Mouse (Mus musculus) lung, postnatal 0 days (tissue): ENCODE results near the gene Lpp. TPM values are rescaled to one million over a fixed set of nuclear protein-coding genes. Genes with fewer than 3 reads are reported as not detected.

Experiments
- ATAC-seq: fragments of 200-750 bp; cut with Nextera tagmentation; 2 replicates; pipeline ENCODE4 v1.8.0; 2017; ENCODE audit warnings: moderate library complexity
- DNase-seq: peaks from one replicate; pipeline ENCODE4 v3.0.0-alpha.2; 2016; ENCODE audit warnings: low spot score
- H3K27ac ChIP-seq: fragments of 300-500 bp; sonication (generic); 2 replicates; pipeline ENCODE4 v1.5.1; 2014; ENCODE audit warnings: antibody characterized with exemption, mild to moderate bottlenecking, low read length, mixed read lengths
- H3K27me3 ChIP-seq: fragments of 300-500 bp; sonication (generic); replicated peaks from 2 replicates; pipeline ENCODE4 v1.6.1; 2014; ENCODE audit warnings: low read length, mixed read lengths; ENCODE audit not compliant: insufficient read depth
- H3K36me3 ChIP-seq: fragments of 300-500 bp; sonication (generic); 2 replicates; pipeline ENCODE4 v1.6.1; 2014; ENCODE audit warnings: low read length, mixed read lengths; ENCODE audit not compliant: insufficient read depth
- H3K4me1 ChIP-seq: fragments of 300-500 bp; sonication (generic); 2 replicates; pipeline ENCODE4 v1.6.1; 2014; ENCODE audit warnings: antibody characterized with exemption, low read depth, low read length, mixed read lengths; ENCODE audit not compliant: insufficient read depth
- H3K4me2 ChIP-seq: fragments of 300-500 bp; sonication (generic); replicated peaks from 2 replicates; pipeline ENCODE4 v1.6.1; 2014; ENCODE audit warnings: low read depth, mild to moderate bottlenecking, low read length, moderate library complexity, mixed read lengths
- H3K4me3 ChIP-seq: fragments of 300-500 bp; sonication (generic); 2 replicates; pipeline ENCODE4 v1.5.1; 2014; ENCODE audit warnings: low read depth, low read length
- H3K9ac ChIP-seq: fragments of 300-500 bp; sonication (generic); replicated peaks from 2 replicates; pipeline ENCODE4 v1.6.1; 2014; ENCODE audit warnings: low read depth, mild to moderate bottlenecking
- H3K9me3 ChIP-seq: fragments of 300-500 bp; sonication (generic); 2 replicates; pipeline ENCODE4 v1.6.1; 2016; ENCODE audit warnings: low read length, mixed read lengths
- CTCF ChIP-seq: IDR thresholded peaks from 2 replicates; pipeline ENCODE4 v1.5.1; 2016; ENCODE audit warnings: antibody characterized with exemption, mild to moderate bottlenecking
- EP300 ChIP-seq: IDR thresholded peaks from 2 replicates; pipeline ENCODE4 v1.6.1; 2016; ENCODE audit warnings: antibody characterized with exemption, mild to moderate bottlenecking, control low read depth
- WGBS: fragments of 180-500 bp; shearing (Covaris S2); extraction: QIAGEN DNeasy Blood & Tissue Kit; methylation state at CpG from one replicate; pipeline ENCODE4 v1.1.7; 2014; 5-methylcytosine and 5-hydroxymethylcytosine counted together
- polyA plus RNA-seq: library from polyadenylated mRNA; unstranded; fragments of >200 nt; fragmentation: Nextera tagmentation; extraction: Ambion mirVana; gene quantifications from 2 replicates; pipeline ENCODE4 v1.2.1, GENCODE M21; 2015

The Lpp gene
- polyA plus RNA-seq, 1 experiment from 2014 or later, result 36.8 TPM

DNA sequence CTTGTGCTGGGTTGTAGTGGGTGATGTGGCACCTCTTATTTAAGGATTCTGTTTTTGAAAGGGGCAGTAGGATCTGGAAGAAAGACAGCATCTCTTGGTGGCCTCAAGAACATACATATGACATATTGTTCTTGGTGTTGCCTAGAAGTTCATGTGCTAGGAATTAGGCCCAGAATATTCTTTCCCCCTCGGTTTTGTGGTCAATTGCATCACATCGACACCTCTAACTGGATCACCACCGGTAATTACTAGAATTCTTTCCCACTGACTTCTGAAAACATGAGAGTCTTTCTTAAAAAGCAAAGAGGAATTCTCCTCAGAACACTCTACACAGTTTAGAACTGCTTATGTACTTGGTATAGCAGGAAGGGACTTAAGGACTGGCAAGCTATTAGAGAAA, 34.3 kb downstream of the Lpp start:
- Histone ChIP-seq H3K4me3 (no peak overlapping the region), H3K4me1 (peaks cover 12% of the 10 kb centered on the region; the same call in 1 of the 2 replicates), H3K9me3 (no peaks in the 10 kb centered on the region), H3K27me3 (no peaks in the 10 kb centered on the region), H3K27ac (no peak overlapping the region), H3K9ac (no peak overlapping the region), H3K36me3 (no peaks in the 10 kb centered on the region), H3K4me2 (no peak overlapping the region)
- no peak for TF ChIP-seq CTCF
- no peak for TF ChIP-seq EP300
- 57% methylated on average over 3 of the region's 3 CpGs for WGBS
- ATAC-seq, result peak; percentile 7; the same call in 1 of the 2 replicates
- no peak for DNase-seq

DNA sequence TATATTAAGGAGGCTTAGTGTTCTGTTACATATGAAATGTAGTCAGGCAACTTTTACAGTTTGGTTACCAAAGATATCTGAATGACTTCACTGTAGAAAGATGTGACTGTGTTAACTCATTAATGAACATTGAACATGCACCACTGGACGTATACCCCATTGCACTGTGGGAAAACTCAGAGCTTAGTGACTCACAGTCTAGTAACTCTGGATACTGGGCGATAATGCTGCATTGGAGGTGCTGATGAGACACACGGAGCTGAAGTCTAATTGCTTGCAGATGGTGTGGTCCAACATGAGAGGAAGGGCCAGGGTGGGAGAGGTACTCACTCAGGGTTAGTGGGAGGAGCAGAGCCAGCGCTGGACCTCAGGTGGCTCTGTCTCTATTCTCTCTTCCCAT, 34.7 kb downstream of the Lpp start:
- peak; percentile 35 for DNase-seq
- peak; percentile 19; the same call in 1 of the 2 replicates for ATAC-seq
- WGBS, result 71% methylated on average over 4 of the region's 4 CpGs
- TF ChIP-seq EP300 (no peak), CTCF (no peak)
- no peak overlapping the region for H3K4me3 ChIP-seq
- H3K9ac ChIP-seq, result no peak overlapping the region
- H3K4me2 ChIP-seq, result no peak overlapping the region
- no peak overlapping the region for H3K27ac ChIP-seq
- no peaks in the 10 kb centered on the region for H3K36me3 ChIP-seq
- peaks cover 12% of the 10 kb centered on the region; the same call in 1 of the 2 replicates for H3K4me1 ChIP-seq
- H3K9me3 ChIP-seq, result no peaks in the 10 kb centered on the region
- H3K27me3 ChIP-seq, result no peaks in the 10 kb centered on the region

DNA sequence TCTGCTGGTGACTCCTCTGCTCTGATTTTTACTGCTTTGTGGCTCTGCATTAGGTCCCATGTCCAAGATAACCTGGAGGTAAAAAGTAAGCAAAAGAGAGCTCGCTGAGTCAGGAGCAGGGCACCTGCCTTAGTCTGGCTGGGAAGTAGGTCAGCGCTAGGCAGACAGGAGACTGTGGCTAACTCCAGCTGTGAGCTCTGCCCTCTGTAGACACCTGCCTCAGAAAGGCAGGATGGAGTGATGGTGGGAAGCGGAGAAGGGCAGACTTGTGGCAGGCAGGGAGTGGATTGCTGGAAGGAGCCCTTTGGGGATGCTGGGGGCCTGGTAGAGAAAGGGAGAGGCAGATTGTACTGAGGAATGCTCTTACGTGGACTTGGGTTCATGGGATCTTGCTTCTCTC, 35.4 kb downstream of the Lpp start:
- ATAC-seq, result no peak
- peaks cover 18% of the 10 kb centered on the region; the same call in 1 of the 2 replicates for H3K4me1 ChIP-seq

DNA sequence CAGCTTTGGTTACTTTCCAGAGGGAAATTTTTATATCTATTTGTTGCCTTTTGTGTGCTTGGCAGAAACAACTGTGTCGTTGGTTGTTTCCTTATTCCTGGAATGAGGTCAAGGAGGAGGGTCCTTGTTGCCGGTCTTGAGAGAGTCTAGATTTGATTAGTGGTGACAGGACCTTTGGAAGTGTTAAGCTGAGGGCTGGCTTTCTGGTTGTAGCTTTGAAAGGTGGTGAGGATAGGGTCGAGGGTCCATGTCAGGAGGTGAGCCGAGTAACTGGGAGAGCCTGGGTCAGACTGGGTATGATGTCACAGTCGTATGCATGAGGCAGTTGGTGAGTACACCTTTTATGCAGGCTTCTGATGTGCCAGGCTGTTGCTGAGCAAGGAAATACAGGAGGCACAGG, 36.4 kb downstream of the Lpp start:
- Histone ChIP-seq H3K4me3 (no peak overlapping the region), H3K9ac (no peak overlapping the region), H3K4me1 (peaks cover 27% of the 10 kb centered on the region; the same call in 1 of the 2 replicates), H3K36me3 (no peaks in the 10 kb centered on the region), H3K9me3 (no peaks in the 10 kb centered on the region), H3K27ac (no peak overlapping the region), H3K4me2 (no peak overlapping the region), H3K27me3 (no peaks in the 10 kb centered on the region)
- DNase-seq (no peak), ATAC-seq (no peak)
- TF ChIP-seq CTCF, result no peak
- no peak for TF ChIP-seq EP300
- 35% methylated on average over 5 of the region's 5 CpGs for WGBS

More for the DNA sequence above, 35.4 kb downstream of the Lpp start:
- Histone ChIP-seq H3K36me3 (no peaks in the 10 kb centered on the region), H3K27me3 (no peaks in the 10 kb centered on the region), H3K9ac (no peak overlapping the region), H3K27ac (no peak overlapping the region), H3K4me3 (no peak overlapping the region), H3K9me3 (no peaks in the 10 kb centered on the region), H3K4me2 (no peak overlapping the region)
- DNase-seq, result no peak
- 85% methylated on average over 4 of the region's 4 CpGs for WGBS
- TF ChIP-seq CTCF, result no peak

DNA sequence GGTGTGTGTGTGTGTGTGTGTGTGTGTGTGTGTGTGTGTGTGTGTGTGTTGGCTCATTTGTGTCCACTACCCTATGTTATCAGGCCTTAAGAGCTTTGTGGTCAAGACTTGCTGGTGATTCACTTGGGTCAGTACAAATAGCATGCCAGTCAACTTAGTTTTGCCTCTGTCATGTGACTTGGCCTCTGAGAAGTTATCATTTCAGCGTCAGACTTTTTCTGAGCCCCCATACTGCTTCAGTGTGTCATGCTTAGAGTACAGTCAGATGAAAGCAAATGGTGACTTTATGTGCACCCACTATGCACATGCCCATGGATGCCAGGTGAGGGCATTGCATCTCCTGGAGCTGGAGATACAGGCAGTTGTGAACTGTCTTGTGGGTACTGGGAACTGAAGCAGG, 38.5 kb downstream of the Lpp start:
- H3K9me3 ChIP-seq, result no peaks in the 10 kb centered on the region
- ATAC-seq, result no peak
- TF ChIP-seq CTCF, result no peak
- no peak for TF ChIP-seq EP300
- 85% methylated on average over 1 of the region's 1 CpGs for WGBS
- H3K9ac ChIP-seq, result no peak overlapping the region
- no peak overlapping the region for H3K4me2 ChIP-seq
- no peak overlapping the region for H3K4me3 ChIP-seq
- H3K4me1 ChIP-seq, result peaks cover 31% of the 10 kb centered on the region; the same call in 1 of the 2 replicates
- no peaks in the 10 kb centered on the region for H3K27me3 ChIP-seq
- H3K27ac ChIP-seq, result no peak overlapping the region
- DNase-seq, result no peak
- no peaks in the 10 kb centered on the region for H3K36me3 ChIP-seq

DNA sequence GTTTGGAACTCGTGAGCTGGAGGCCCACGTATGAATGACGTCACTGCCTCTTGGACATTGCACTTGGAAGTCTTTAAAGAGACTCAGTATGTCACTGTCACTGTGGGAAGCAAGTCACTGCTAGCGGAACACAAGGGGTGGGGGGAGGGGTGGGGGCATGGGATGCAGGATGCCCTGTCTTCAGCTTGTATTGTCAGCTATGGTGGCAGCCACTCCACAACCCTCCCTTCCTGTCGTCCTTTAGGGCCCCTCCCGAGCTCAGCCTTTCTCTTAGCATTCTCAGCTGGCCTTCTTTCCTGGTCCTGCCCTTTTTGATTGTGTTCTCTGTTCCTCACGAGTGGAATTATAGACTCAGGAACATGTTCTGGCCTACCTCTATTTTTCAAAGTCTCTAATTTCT, 40.3 kb downstream of the Lpp start:
- Histone ChIP-seq H3K4me1 (peaks cover 31% of the 10 kb centered on the region; the same call in 1 of the 2 replicates), H3K36me3 (no peaks in the 10 kb centered on the region), H3K9me3 (no peaks in the 10 kb centered on the region), H3K9ac (no peak overlapping the region), H3K4me2 (no peak overlapping the region), H3K4me3 (no peak overlapping the region), H3K27me3 (no peaks in the 10 kb centered on the region), H3K27ac (peak overlapping the region; percentile 59; the same call in 1 of the 2 replicates)
- no peak for TF ChIP-seq CTCF
- no peak; the same call in 1 of the 2 replicates for TF ChIP-seq EP300
- WGBS, result 18% methylated on average over 7 of the region's 7 CpGs
- peak; percentile 90 for ATAC-seq
- peak; percentile 83 for DNase-seq

DNA sequence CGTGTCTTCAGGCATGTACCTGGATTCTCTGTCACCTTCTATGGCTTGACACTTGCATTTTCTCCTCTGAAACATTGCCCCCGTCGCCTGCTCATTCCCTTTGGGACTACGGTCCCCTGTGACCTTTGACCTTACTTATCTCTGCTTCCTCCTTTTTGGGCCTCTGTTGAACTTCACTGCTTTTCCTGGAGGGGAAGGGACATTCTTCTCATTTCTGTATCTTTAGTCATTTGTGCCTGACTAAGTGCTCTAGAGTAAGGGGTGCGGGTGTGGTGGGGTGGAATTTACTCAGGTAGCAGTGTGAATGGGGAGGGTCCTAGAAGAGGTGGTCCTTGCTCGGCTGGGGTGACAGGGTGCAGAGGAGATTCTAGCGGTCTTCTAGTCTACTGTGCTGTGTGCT, 40.7 kb downstream of the Lpp start:
- peak overlapping the region; percentile 2; the same call in 1 of the 2 replicates for H3K27ac ChIP-seq
- ATAC-seq (peak; percentile 20; the same call in 1 of the 2 replicates), DNase-seq (peak; percentile 43)
- 41% methylated on average over 7 of the region's 7 CpGs for whole genome bisulfite sequencing
- H3K4me3 ChIP-seq, result no peak overlapping the region
- H3K4me2 ChIP-seq, result no peak overlapping the region
- no peaks in the 10 kb centered on the region for H3K36me3 ChIP-seq
- H3K4me1 ChIP-seq, result peaks cover 31% of the 10 kb centered on the region; the same call in 1 of the 2 replicates
- no peak overlapping the region for H3K9ac ChIP-seq
- TF ChIP-seq EP300 (peak; percentile 56), CTCF (no peak)
- H3K9me3 ChIP-seq, result no peaks in the 10 kb centered on the region
- H3K27me3 ChIP-seq, result no peaks in the 10 kb centered on the region
